Mouse (Mus musculus) lung, postnatal 25 days (tissue): ENCODE data around the gene Smarcc1.
"Not testable (repeated sequence)": the region's sequence is repeated elsewhere in the genome, so short reads cannot be mapped to it uniquely, and the experiment has no call there.

Experiments
- DNase-seq: peaks from one replicate; pipeline ENCODE4 v3.0.0; 2022; ENCODE audit warnings: low spot score

Smarcc1 gene

DNA sequence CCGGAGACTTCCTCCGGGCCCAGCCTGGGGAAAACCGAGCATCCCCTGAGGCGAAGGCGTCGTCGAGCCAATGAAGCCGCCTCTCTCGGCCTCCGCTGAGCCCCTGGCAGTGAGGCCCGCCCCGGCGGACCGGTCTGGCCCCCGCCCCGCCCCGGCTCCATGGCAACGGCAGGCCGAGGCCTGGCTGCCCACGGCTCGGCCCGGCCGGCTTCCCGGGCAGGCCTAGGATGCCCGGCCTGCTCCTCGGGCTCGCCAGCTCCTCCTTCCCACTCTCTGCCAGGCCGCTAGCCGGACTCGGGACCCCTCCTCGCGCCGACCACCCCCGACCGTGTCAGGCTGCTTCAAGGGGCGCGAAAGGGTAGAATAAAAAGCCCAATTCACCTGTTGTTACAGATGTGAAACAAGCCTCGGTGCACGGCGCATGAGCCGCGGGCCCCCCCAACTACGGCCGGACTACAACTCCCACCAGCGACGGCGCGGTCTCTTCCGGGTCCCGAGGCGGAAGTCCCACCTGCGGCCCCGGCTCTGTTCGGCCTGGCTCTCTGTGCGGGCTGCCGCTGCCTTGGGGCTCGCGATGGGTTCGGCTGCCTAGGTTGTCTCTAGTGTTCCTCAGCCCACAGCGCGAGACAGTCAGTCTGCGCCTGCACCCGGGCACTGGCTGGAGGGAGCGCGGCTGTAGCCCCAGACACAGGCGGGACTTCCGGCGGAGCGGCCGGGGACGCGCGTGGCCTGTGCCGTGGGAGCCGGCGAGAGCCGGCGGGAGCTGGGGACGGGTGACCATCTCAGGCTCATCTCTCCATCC is at the start of gene Smarcc1:
Gene Smarcc1 (plus strand): TSS at position 732 of the 802 bp plus-strand sequence.
- DNase-seq, result peak; percentile 86

DNA sequence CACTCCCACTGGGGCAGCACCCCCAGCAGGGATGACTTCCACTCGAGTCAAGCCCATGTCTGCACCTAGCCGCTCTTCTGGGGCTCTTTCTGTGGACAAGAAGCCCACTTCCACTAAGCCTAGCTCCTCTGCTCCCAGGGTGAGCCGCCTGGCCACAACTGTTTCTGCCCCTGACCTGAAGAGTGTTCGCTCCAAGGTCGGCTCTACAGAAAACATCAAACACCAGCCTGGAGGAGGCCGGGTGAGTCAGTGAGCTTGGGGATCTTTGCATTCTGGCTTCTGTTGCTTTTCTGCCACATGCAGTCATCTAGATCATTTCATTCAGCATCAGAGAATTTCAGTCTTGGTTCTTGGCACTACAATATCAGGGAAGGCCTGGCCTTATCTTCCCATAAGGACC is 48.8 kb upstream of the Smarcc1 start:
- no peak for DNase-seq

DNA sequence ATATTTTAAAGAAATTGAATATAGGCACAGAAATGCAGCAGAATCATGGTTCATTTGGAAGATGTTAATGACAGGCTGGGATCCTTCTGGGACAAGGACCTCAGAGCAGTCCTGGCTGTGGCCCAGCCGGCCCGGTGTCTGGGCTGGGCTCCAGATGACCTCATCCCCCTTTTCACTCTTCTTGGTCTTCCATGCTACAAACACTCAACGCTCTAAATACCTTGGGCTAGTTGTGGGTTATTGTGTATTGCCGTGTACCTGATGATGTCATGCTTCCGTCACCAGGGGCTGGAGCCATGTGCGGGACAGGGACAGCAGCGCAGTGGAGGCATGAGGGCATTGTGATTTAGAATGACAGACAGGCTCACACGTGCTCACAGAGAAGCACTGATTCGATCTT is 47.1 kb upstream of the Smarcc1 start:
- DNase-seq, result no peak

- DNase-seq, result no peak
Measured at GRCm38 (mm10) chr9:110071011-110071410, 46.5 kb upstream of the Smarcc1 start.

- DNase-seq, result peak; percentile 73
Measured at GRCm38 (mm10) chr9:110071843-110072242, 45.7 kb upstream of the Smarcc1 start.

GRCm38 (mm10) chr9:110076468-110076867 is 41.0 kb upstream of the Smarcc1 start:
- not testable (repeated sequence) for DNase-seq

DNA sequence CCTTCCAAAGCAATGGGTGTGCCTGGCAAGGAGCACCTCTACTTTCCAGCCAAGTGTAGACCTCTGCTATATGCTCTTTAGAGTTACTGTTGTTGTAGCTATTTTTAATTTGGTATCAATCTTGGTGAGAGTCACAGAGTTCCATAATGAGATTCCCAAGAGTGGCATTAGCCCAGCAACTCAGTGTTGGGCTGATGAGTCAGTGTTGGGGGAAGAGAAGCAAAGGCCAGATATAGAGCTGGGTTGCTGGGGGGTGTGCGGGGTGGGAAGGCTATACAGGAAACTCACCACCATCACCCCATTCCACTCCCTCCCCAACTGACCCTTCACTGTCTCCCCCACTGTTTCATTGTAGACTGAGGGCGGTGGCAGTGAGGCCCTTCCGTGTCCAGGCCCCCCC is 36.4 kb upstream of the Smarcc1 start:
- DNase-seq, result no peak

DNA sequence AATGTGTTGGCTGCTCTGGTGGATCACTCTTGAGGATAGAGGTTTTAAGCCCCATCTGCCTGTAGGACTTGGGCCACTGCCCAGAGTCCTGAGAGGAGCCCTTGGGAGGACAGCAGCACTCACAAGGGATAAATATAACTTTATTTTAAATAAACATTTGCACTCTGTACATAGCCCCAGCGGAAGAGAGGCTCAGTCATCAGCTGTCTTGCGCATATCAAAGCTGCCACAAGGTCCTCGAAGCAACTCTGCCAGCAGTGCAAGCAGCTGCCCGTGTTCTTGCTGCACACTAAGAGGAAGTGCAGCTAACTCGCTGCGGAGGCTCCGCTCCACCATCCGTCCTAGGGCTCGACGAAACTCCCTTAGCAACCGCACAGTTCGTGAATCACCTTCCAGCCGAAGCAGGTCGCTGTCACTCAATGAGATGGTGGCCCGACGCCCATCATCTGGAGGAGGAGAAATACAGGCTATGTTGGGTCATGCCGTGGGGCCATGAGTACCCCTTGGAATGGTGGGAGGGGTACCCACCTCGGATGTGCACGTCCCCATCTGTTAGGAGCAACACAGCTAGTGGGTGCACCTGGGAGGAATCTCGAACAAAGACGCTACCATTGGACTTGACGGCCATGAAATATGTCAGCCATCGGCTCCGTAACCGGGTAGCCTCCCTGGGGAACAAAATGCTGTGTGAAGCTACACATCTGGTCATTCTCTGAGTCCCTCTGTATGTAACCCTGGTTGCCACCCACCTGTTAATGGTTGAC is 33.1 kb upstream of the Smarcc1 start:
- peak; percentile 2 for DNase-seq

- DNase-seq, result no peak
Measured at GRCm38 (mm10) chr9:110085693-110086092, 31.8 kb upstream of the Smarcc1 start.

- DNase-seq, result no peak
Measured at GRCm38 (mm10) chr9:110093303-110093702, 24.2 kb upstream of the Smarcc1 start.

- no peak for DNase-seq
Measured at GRCm38 (mm10) chr9:110094761-110095160, 22.7 kb upstream of the Smarcc1 start.

DNA sequence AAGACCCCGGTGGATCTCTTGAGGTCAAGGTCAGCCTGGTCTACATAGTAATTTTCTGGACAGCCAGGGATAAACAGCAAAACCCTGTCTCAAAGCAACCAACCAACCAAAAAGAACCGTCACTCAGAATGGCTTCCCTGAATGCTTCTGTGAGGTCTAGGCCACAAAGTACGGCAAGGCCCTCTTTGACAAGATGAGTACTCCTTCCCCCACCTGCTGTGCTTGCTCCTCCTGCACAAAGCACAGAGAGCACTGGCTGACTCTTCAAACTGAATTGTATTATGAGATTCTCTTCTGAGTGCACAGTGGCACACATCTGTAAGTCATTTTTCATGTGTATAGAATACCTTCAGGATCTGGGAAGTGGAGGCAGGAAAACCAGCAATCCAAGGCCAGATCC is 19.7 kb upstream of the Smarcc1 start:
- no peak for DNase-seq

GRCm38 (mm10) chr9:110100627-110101600 is 16.6 kb upstream of the Smarcc1 start:
- DNase-seq, result peak; percentile 92

- DNase-seq, result no peak
Measured at GRCm38 (mm10) chr9:110116353-110116976, 1.0 kb upstream of the Smarcc1 start.

DNA sequence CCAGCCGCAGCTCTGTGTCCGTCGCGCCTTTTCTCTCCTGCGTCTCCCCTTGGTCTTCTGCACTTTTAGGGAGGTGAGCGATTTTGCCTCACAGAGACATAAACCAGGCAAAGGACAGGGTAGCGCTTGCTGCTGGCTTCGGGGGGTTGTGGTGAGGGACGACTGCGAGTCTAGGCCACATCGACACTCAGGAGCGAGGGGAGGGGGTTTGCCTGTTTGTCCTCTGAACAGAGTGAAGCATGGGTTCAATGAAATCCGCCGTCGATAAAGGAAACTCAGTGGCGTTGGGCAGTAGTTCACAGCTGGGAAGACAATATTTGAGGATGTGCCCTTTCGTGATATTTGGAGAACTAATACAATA is 251 bp downstream of the Smarcc1 start, which contains the start of gene Dhx30:
Gene Dhx30 (minus strand): TSS at position 52 of the 361 bp plus-strand sequence.
- no peak for DNase-seq

DNA sequence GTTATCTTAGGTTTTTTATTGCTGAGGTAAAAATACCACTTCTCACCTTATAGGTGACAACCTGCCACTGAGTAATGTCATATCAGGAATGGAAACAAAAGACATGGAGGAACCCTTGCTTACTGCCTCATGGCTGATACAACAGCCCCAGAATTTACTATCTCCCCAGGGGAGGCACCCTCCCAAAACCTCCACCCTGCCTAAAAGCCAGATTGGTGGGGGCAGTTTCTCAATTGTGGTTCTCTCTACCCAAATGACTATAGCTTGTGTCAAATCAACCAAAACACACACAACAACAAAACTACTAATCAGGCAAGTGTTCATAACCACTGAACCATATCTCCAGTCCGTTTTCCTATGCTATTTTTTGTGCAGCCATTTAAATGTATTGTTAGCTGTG is 741 bp downstream of the Smarcc1 start:
- no peak for DNase-seq

GRCm38 (mm10) chr9:110121424-110121823 is 3.9 kb downstream of the Smarcc1 start:
- DNase-seq, result no peak

DNA sequence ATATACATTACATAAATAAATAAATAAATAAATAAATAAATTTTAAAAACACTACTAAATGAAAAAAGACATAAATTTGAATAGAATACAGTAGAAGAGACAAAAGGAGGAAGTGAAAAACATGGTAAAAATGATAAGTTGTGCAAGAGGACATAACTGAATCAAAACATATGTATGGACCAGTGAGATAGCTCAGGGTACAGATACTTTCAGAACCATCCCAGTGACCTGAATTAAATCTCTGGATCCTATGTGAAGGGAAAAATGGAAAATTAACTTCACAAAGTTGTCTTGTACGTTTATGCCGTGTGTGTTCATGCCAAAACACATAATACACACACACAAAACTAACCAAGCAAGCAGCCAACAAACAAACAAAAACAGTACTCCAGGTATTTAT is 5.8 kb downstream of the Smarcc1 start:
- no peak for DNase-seq

GRCm38 (mm10) chr9:110124008-110124540 is 6.6 kb downstream of the Smarcc1 start:
- not testable (repeated sequence) for DNase-seq

- DNase-seq, result no peak
Measured at GRCm38 (mm10) chr9:110130896-110131524, 13.5 kb downstream of the Smarcc1 start.
